Mouse (Mus musculus) MEL (cell line): Measurements from ENCODE around the gene Wfdc5. TPM values are rescaled to one million over a fixed set of nuclear protein-coding genes. Genes with fewer than 3 reads are reported as not detected.

Source experiments
- DNase-seq: peaks from one replicate; pipeline ENCODE4 v3.0.0; 2011; ENCODE audit warnings: low read depth, low spot score
- H3K27ac ChIP-seq: 2 replicates; pipeline ENCODE4 v1.5.1; 2012; ENCODE audit warnings: low read depth, mild to moderate bottlenecking, control low read depth, low read length, moderate library complexity; ENCODE audit not compliant: control insufficient read depth
- H3K27me3 ChIP-seq, 2 experiments: fragments of 150-350 bp in 1 of 2; sonication (generic) in 1 of 2; 2 replicates each; pipeline ENCODE4 v1.6.1; 2012; ENCODE audit warnings: low read length in 2 of 2, mild to moderate bottlenecking in 2 of 2, improper control_type of control experiment in 1 of 2, moderate library complexity in 1 of 2; ENCODE audit not compliant: insufficient read depth in 2 of 2, control insufficient read depth in 1 of 2
- H3K36me3 ChIP-seq, 2 experiments: 2 replicates each; pipeline ENCODE4 v1.6.1; 2012 to 2014; ENCODE audit warnings: low read length in 2 of 2, improper control_type of control experiment in 1 of 2, inconsistent platforms in 1 of 2, mild to moderate bottlenecking in 1 of 2; ENCODE audit not compliant: insufficient read depth in 2 of 2, control insufficient read depth in 1 of 2
- H3K4me1 ChIP-seq, 2 experiments: fragments of 150-350 bp in 1 of 2; sonication (generic) in 1 of 2; 2 replicates each; pipeline ENCODE4 v1.6.1; 2012; ENCODE audit warnings: low read length in 2 of 2, improper control_type of control experiment in 1 of 2, mild to moderate bottlenecking in 1 of 2; ENCODE audit not compliant: insufficient read depth in 2 of 2, control insufficient read depth in 1 of 2
- H3K4me3 ChIP-seq, 2 experiments: fragments of 150-350 bp in 1 of 2; sonication (generic) in 1 of 2; 2 replicates each; pipeline ENCODE4 v1.5.1; 2012; ENCODE audit warnings: low read depth in 2 of 2, low read length in 2 of 2, mild to moderate bottlenecking in 2 of 2, moderate library complexity in 2 of 2, control low read depth in 1 of 2, improper control_type of control experiment in 1 of 2; ENCODE audit not compliant: control insufficient read depth in 1 of 2, insufficient read depth in 1 of 2
- H3K79me2 ChIP-seq: 2 replicates; pipeline ENCODE4 v1.6.1; 2012; ENCODE audit warnings: mild to moderate bottlenecking, low read length, moderate library complexity; ENCODE audit not compliant: control insufficient read depth, poor library complexity, insufficient read depth
- H3K9ac ChIP-seq: 2 replicates; pipeline ENCODE4 v1.6.1; 2012; ENCODE audit warnings: low read depth, mild to moderate bottlenecking, control low read depth, low read length, moderate library complexity; ENCODE audit not compliant: control insufficient read depth, poor library complexity, severe bottlenecking
- H3K9me3 ChIP-seq: fragments of 150-350 bp; sonication (generic); replicated peaks from 2 replicates; pipeline ENCODE4 v1.6.1; 2012; ENCODE audit warnings: mild to moderate bottlenecking, low read length, improper control_type of control experiment, moderate library complexity; ENCODE audit not compliant: insufficient read depth
- CHD1 ChIP-seq: IDR thresholded peaks from 2 replicates; pipeline ENCODE4 v1.6.1; 2012; ENCODE audit warnings: low read depth, mild to moderate bottlenecking, inconsistent platforms, low read length, improper control_type of control experiment
- CHD2 ChIP-seq: IDR thresholded peaks from 2 replicates; pipeline ENCODE4 v1.6.1; 2011; ENCODE audit warnings: low read length, improper control_type of control experiment
- E2F4 ChIP-seq: IDR thresholded peaks from 2 replicates; pipeline ENCODE4 v1.6.1; 2011; ENCODE audit warnings: low read depth, low read length, improper control_type of control experiment, borderline replicate concordance
- ETS1 ChIP-seq: IDR thresholded peaks from 2 replicates; pipeline ENCODE4 v1.6.1; 2012; ENCODE audit warnings: low read depth, mild to moderate bottlenecking, inconsistent platforms, low read length, improper control_type of control experiment, moderate library complexity
- GATA1 ChIP-seq: IDR thresholded peaks from 2 replicates; pipeline ENCODE4 v1.6.1; 2011; ENCODE audit warnings: low read depth, low read length, improper control_type of control experiment
- HCFC1 ChIP-seq: IDR thresholded peaks from 2 replicates; pipeline ENCODE4 v1.6.1; 2012; ENCODE audit warnings: low read depth, mild to moderate bottlenecking, inconsistent platforms, low read length, improper control_type of control experiment, moderate library complexity
- JUND ChIP-seq: IDR thresholded peaks from 2 replicates; pipeline ENCODE4 v1.6.1; 2011; ENCODE audit warnings: low read depth, mild to moderate bottlenecking, improper control_type of control experiment, low read length
- MAX ChIP-seq: IDR thresholded peaks from 2 replicates; pipeline ENCODE4 v1.6.1; 2011; ENCODE audit warnings: low read length, improper control_type of control experiment
- MAZ ChIP-seq: IDR thresholded peaks from 2 replicates; pipeline ENCODE4 v1.6.1; 2012; ENCODE audit warnings: low read depth, mild to moderate bottlenecking, inconsistent platforms, low read length, improper control_type of control experiment
- MYB ChIP-seq: IDR thresholded peaks from 2 replicates; pipeline ENCODE4 v1.6.1; 2011; ENCODE audit warnings: mild to moderate bottlenecking, low read depth, low read length, improper control_type of control experiment
- MYC ChIP-seq: IDR thresholded peaks from 2 replicates; pipeline ENCODE4 v1.6.1; 2011; ENCODE audit warnings: low read depth, mild to moderate bottlenecking, low read length, improper control_type of control experiment, moderate library complexity
- NELFE ChIP-seq: IDR thresholded peaks from 2 replicates; pipeline ENCODE4 v1.6.1; 2011; ENCODE audit warnings: low read depth, low read length, improper control_type of control experiment
- POLR2A ChIP-seq, 2 experiments: IDR thresholded peaks; 2 replicates each; pipeline ENCODE4 v1.6.1; 2011 to 2012; ENCODE audit warnings: low read length in 2 of 2, mild to moderate bottlenecking in 2 of 2, control low read depth in 1 of 2, improper control_type of control experiment in 1 of 2, low read depth in 1 of 2, moderate library complexity in 1 of 2; ENCODE audit not compliant: control insufficient read depth in 1 of 2, insufficient read depth in 1 of 2, poor library complexity in 1 of 2
- POLR2AphosphoS2 ChIP-seq: IDR thresholded peaks from 2 replicates; pipeline ENCODE4 v1.6.1; 2011; ENCODE audit warnings: low read length, improper control_type of control experiment
- SIN3A ChIP-seq: IDR thresholded peaks from 2 replicates; pipeline ENCODE4 v1.6.1; 2012; ENCODE audit warnings: low read length, improper control_type of control experiment, inconsistent platforms
- TAL1 ChIP-seq: IDR thresholded peaks from 2 replicates; pipeline ENCODE4 v1.6.1; 2012; ENCODE audit warnings: mild to moderate bottlenecking, inconsistent platforms, low read length, moderate library complexity, mixed read lengths
- TCF12 ChIP-seq: IDR thresholded peaks from 2 replicates; pipeline ENCODE4 v1.6.1; 2014; ENCODE audit warnings: low read depth, mild to moderate bottlenecking, inconsistent platforms, low read length, improper control_type of control experiment, moderate library complexity
- USF1 ChIP-seq: IDR thresholded peaks from 2 replicates; pipeline ENCODE4 v1.6.1; 2014; ENCODE audit warnings: low read depth, mild to moderate bottlenecking, inconsistent platforms, low read length, improper control_type of control experiment, moderate library complexity
- USF2 ChIP-seq, 2 experiments: IDR thresholded peaks; 2 replicates each; pipeline ENCODE4 v1.6.1; 2011 to 2012; ENCODE audit warnings: improper control_type of control experiment in 2 of 2, low read length in 2 of 2, borderline replicate concordance in 1 of 2, inconsistent platforms in 1 of 2, low read depth in 1 of 2, mild to moderate bottlenecking in 1 of 2; ENCODE audit not compliant: insufficient read depth in 1 of 2
- ZC3H11A ChIP-seq: IDR thresholded peaks from 2 replicates; pipeline ENCODE4 v1.6.1; 2012; ENCODE audit warnings: low read depth, mild to moderate bottlenecking, inconsistent platforms, low read length, improper control_type of control experiment
- ZMIZ1 ChIP-seq: IDR thresholded peaks from 2 replicates; pipeline ENCODE4 v1.6.1; 2012; ENCODE audit warnings: low read depth, mild to moderate bottlenecking, inconsistent platforms, low read length, improper control_type of control experiment, moderate library complexity
- ZNF384 ChIP-seq: IDR thresholded peaks from 2 replicates; pipeline ENCODE4 v1.6.1; 2012; ENCODE audit warnings: low read depth, mild to moderate bottlenecking, inconsistent platforms, low read length, improper control_type of control experiment
- polyA plus RNA-seq, 2 experiments: library from polyadenylated mRNA; stranded (reverse) in 1 of 2; unstranded in 1 of 2; fragments of >175 nt in 1 of 2; fragments of >200 nt in 1 of 2; gene quantifications; 2 replicates each; pipeline versions ENCODE4 v1.2.1 to v1.2.4; 2012; ENCODE audit warnings: low replicate concordance in 2 of 2, low read depth in 1 of 2; ENCODE audit not compliant: insufficient read length in 2 of 2, insufficient read depth in 1 of 2, missing spikeins in 1 of 2
- total RNA-seq: library from RNA; depleted of rRNA; stranded (reverse); fragments of 300-350 nt; gene quantifications from 2 replicates; pipeline ENCODE4 v1.2.3, GENCODE M21; 2012

Gene Wfdc5
- total and polyA plus RNA-seq, 3 experiments, result not detected

DNA sequence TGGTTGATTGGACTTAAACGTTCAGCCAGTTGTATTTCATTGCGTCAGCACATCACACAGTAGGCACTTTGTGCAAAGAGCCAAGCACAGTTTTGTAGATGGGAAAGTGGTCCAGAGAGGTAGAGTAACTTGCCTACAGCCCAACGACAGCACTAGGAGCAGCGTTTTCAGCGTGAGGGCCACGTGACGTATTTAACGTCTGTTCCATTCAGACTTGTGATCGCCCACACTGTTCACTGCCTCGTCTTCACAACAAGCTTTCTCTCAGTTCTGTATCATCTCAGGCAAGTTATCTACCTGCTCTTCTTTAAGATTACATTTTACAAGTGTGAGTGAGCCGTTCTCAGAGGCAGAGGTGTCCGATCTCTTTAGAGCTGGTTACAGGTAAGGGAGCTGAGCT lies 36.0 kb downstream of the Wfdc5 start:
- Histone ChIP-seq H3K4me3 (no peak overlapping the region), H3K79me2 (no peaks in the 10 kb centered on the region), H3K9ac (no peak overlapping the region), H3K9me3 (no peaks in the 10 kb centered on the region), H3K4me1 (no peaks in the 10 kb centered on the region), H3K27ac (no peak overlapping the region), H3K36me3 (peaks cover 0 to 9% of the 10 kb centered on the region in 2 experiments; a peak in 2 of 4 replicates), H3K27me3 (no peaks in the 10 kb centered on the region)
- no peak for DNase-seq
- no peak for TF ChIP-seq TAL1
- TF ChIP-seq MAZ, result no peak
- TF ChIP-seq POLR2AphosphoS2, result no peak
- no peak for TF ChIP-seq HCFC1
- TF ChIP-seq MYB, result no peak
- no peak for TF ChIP-seq ETS1
- no peak for TF ChIP-seq NELFE
- no peak for TF ChIP-seq E2F4
- TF ChIP-seq GATA1, result no peak
- TF ChIP-seq JUND, result no peak
- TF ChIP-seq CHD1, result no peak

DNA sequence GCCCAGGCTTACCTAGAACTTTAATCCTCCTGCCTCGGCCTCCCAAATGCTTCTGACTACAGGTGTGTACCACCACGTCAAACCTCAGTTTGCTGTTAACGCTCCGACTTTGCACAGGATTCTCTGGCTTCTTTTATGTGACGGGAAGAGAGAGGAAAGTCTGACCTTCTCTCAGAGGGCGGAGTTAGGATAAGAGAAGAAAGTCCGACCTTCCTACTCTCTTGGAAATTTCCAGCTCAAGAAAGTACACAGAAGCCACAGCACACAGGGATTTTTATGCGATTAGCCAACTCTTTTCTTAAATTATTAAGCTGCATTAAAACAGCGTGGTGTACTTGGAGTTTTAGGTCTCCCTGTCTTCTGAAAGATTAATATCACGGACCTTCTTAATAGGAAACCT lies 38.0 kb downstream of the Wfdc5 start:
- H3K4me3 ChIP-seq, result no peak overlapping the region
- H3K9me3 ChIP-seq, result no peaks in the 10 kb centered on the region
- H3K36me3 ChIP-seq, result peaks cover 0 to 10% of the 10 kb centered on the region in 2 experiments; a peak in 2 of 4 replicates
- H3K4me1 ChIP-seq, result no peaks in the 10 kb centered on the region
- DNase-seq, result no peak
- no peak overlapping the region for H3K27ac ChIP-seq
- no peaks in the 10 kb centered on the region for H3K79me2 ChIP-seq
- H3K9ac ChIP-seq, result no peak overlapping the region
- TF ChIP-seq POLR2A (IDR thresholded peaks at IDR 0.05; ENCODE audit: control insufficient read depth in 1 of 2, insufficient read depth in 1 of 2, low read depth in 1 of 2, low read length in 2 of 2, poor library complexity in 1 of 2) (no peak), USF1 (no peak), GATA1 (no peak), TCF12 (no peak), MYB (no peak), MAX (no peak), USF2 (IDR thresholded peaks at IDR 0.05; ENCODE audit: borderline replicate concordance in 1 of 2, insufficient read depth in 1 of 2, low read depth in 1 of 2, low read length in 2 of 2) (no peak), CHD2 (no peak), HCFC1 (no peak), MAZ (no peak), ZNF384 (no peak), SIN3A (no peak), ZMIZ1 (no peak), MYC (no peak), ZC3H11A (no peak)
- H3K27me3 ChIP-seq, result no peaks in the 10 kb centered on the region
